Mouse (Mus musculus) midbrain, embryonic 10.5 days (tissue): Measurements from ENCODE around the gene Ccdc88c. TPM values are rescaled to one million over a fixed set of nuclear protein-coding genes. Genes with fewer than 3 reads are reported as not detected.

Experiments
- DNase-seq: peaks from one replicate; pipeline ENCODE4 v3.0.0-alpha.2; 2017; ENCODE audit warnings: low spot score
- H3K27ac ChIP-seq: fragments of 300-500 bp; sonication (generic); replicated peaks from 2 replicates; pipeline ENCODE4 v1.5.1; 2016; ENCODE audit warnings: mild to moderate bottlenecking
- H3K27me3 ChIP-seq: fragments of 300-500 bp; sonication (generic); 2 replicates; pipeline ENCODE4 v1.6.1; 2016; ENCODE audit warnings: low read depth, mild to moderate bottlenecking; ENCODE audit not compliant: poor library complexity, severe bottlenecking
- H3K36me3 ChIP-seq: fragments of 300-500 bp; sonication (generic); 2 replicates; pipeline ENCODE4 v1.6.1; 2016; ENCODE audit warnings: mild to moderate bottlenecking, moderate library complexity
- H3K4me1 ChIP-seq: fragments of 300-500 bp; sonication (generic); 2 replicates; pipeline ENCODE4 v1.6.1; 2016
- H3K4me3 ChIP-seq: fragments of 300-500 bp; sonication (generic); 2 replicates; pipeline ENCODE4 v1.5.1; 2016; ENCODE audit warnings: mild to moderate bottlenecking, moderate library complexity
- H3K9me3 ChIP-seq: fragments of 300-500 bp; sonication (generic); replicated peaks from 2 replicates; pipeline ENCODE4 v1.6.1; 2016; ENCODE audit warnings: mild to moderate bottlenecking
- WGBS: fragments of 180-500 bp; shearing (Covaris S2); methylation state at CpG from one replicate; pipeline ENCODE4 v1.1.7; 2016; 5-methylcytosine and 5-hydroxymethylcytosine counted together
- polyA plus RNA-seq: library from polyadenylated mRNA; unstranded; fragments of >200 nt; fragmentation: Nextera tagmentation; extraction: Ambion mirVana; gene quantifications from 2 replicates; pipeline ENCODE4 v1.2.1, GENCODE M21; 2016

The Ccdc88c gene
- polyA plus RNA-seq, 1 experiment from 2014 or later, result 14.8 TPM

DNA sequence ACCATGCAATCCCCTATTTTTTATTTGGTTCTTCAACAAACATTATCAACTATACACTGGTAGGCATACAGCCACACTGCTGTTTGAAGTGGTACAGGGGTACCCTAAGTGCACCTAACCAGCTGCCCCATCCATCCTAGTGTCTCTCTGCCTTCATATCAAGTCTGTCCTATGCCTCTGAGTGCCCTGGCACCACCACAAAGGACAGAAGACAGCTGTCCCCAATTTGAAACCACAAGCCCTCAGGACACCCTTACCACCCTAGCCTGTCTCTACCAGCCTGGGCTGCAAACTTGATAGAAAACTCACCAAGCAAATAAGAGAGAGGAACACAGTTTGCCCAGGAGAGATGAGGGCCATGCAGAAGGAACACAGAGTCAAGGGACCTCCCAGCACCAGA is 51.3 kb downstream of the Ccdc88c start:
- no peaks in the 10 kb centered on the region for H3K9me3 ChIP-seq
- peaks cover 53% of the 10 kb centered on the region for H3K36me3 ChIP-seq
- DNase-seq, result no peak
- no peak overlapping the region for H3K27ac ChIP-seq
- H3K4me1 ChIP-seq, result peaks cover 36% of the 10 kb centered on the region
- no peaks in the 10 kb centered on the region for H3K27me3 ChIP-seq
- no peak overlapping the region for H3K4me3 ChIP-seq

DNA sequence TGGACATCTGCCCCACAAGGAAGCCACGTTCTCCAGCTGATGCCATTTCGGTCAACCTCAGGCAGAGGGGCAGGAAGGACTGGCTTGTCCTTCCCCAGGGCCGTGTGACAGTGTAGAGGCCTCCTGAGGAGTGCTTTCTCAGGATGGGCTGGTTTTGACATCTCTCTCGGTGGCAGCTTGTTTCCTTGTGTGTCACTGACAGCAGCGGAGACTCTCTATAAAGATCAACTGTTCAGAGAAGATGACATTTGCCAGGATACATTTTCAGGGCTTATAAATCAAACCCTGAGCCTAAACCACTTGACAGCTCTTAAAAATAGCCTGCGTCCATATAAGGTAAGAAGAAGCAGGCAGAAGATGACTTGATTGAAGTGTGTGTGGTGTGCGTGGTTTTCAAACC is 59.0 kb downstream of the Ccdc88c start:
- Histone ChIP-seq H3K36me3 (peaks cover 66% of the 10 kb centered on the region), H3K4me3 (no peak overlapping the region), H3K27ac (no peak overlapping the region), H3K27me3 (0 out of 2 replicates have a peak, but pooled peaks cover 5% of the 10 kb centered on the region), H3K9me3 (no peaks in the 10 kb centered on the region), H3K4me1 (no peaks in the 10 kb centered on the region)
- no peak for DNase-seq
- WGBS, result 87% methylated on average over 7 of the region's 7 CpGs

GRCm38 (mm10) chr12:100967383-100967782 is 61.5 kb downstream of the Ccdc88c start:
- Histone ChIP-seq H3K4me1 (no peaks in the 10 kb centered on the region), H3K36me3 (peaks cover 75% of the 10 kb centered on the region), H3K4me3 (no peak overlapping the region), H3K9me3 (no peaks in the 10 kb centered on the region), H3K27ac (peak overlapping the region; percentile 42), H3K27me3 (0 out of 2 replicates have a peak, but pooled peaks cover 5% of the 10 kb centered on the region)
- 94% methylated on average over 12 of the region's 12 CpGs for WGBS
- DNase-seq, result no peak

- no peak for DNase-seq
- Histone ChIP-seq H3K27ac (no peak overlapping the region), H3K4me3 (no peak overlapping the region), H3K36me3 (peaks cover 85% of the 10 kb centered on the region), H3K27me3 (0 out of 2 replicates have a peak, but pooled peaks cover 5% of the 10 kb centered on the region), H3K4me1 (no peaks in the 10 kb centered on the region), H3K9me3 (no peaks in the 10 kb centered on the region)
- 93% methylated on average over 9 of the region's 9 CpGs for WGBS
Measured at GRCm38 (mm10) chr12:100966253-100966652, 62.6 kb downstream of the Ccdc88c start.

DNA sequence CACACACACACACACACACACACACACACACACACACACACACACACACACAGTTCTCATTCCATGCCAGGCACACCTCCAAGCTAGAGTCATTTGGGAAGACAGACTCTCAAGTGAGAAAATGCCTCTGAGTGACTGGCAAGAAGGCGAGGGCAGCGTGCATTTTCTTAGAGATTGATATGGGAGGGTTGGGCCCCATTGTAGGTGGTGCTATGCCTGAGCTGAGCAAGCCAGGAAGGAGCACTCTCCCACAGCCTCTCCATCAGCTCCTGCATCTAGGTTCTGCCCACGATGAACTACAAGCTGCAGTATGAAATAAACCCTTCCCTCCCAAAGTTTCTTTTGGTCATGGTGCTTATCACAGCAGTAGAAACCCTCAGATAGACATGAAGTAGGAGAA is 63.6 kb downstream of the Ccdc88c start:
- Histone ChIP-seq H3K4me1 (no peaks in the 10 kb centered on the region), H3K27ac (no peak overlapping the region), H3K4me3 (no peak overlapping the region), H3K36me3 (peaks cover 92% of the 10 kb centered on the region), H3K9me3 (no peaks in the 10 kb centered on the region), H3K27me3 (0 out of 2 replicates have a peak, but pooled peaks cover 5% of the 10 kb centered on the region)
- WGBS, result 86% methylated on average over 3 of the region's 3 CpGs
- DNase-seq, result no peak

DNA sequence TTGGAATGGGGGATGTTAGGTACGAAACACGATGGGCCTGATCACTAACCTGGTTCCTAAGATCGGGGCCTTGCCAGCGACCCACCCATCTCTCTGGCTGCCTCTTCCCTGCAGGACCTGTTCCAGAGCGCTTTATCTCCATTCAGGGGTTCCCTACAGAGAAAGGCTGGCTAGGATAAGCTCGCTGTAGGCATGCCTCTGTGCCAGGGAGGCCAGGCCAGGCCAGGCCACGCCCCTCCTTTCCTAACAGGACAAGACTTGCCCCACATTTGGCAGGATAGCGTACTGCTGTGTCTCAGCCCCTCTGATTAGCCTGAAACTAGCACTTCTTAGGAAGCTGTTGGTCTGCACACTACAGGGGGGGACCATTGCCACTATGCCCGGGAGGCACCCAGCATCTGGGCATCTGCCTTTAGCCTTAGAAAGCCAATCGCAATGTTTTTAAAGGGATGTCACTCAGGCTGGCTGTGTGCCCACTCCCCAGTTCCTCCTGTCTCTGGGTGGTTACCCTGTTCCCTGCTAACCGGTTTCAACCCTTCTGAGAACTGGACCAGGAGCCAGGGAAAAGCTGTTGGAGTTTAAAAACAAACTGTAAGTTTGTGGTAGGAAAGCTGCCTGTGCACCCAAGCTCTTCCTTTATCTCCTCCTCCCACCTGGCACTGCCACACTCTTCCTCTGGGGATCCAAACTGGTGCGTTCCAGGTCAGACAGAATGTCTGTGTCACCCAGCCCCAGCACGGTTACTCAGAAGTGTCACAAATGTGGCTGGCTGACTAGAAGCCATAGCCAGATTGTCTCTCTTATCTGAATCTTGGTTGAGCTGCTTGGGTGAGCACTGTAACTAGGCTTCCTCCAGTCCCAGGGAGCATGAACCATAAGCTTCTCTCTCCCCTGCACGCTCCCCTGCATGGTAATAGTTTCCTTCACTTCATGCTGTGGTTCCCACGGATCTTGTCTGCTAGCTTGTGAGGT is 69.9 kb downstream of the Ccdc88c start:
- Histone ChIP-seq H3K4me1 (peaks cover 34% of the 10 kb centered on the region), H3K27ac (peak overlapping the region; percentile 71; the same call in 1 of the 2 replicates), H3K36me3 (peaks cover 63% of the 10 kb centered on the region), H3K4me3 (no peak overlapping the region), H3K9me3 (no peaks in the 10 kb centered on the region), H3K27me3 (peaks cover 12% of the 10 kb centered on the region; the same call in 1 of the 2 replicates)
- WGBS, result 69% methylated on average over 15 of the region's 15 CpGs
- DNase-seq, result no peak

- no peaks in the 10 kb centered on the region for H3K9me3 ChIP-seq
- peak; percentile 82 for DNase-seq
- H3K4me3 ChIP-seq, result no peak overlapping the region; the same call in 1 of the 2 replicates
- H3K36me3 ChIP-seq, result peaks cover 63% of the 10 kb centered on the region
- H3K27me3 ChIP-seq, result peaks cover 12% of the 10 kb centered on the region; the same call in 1 of the 2 replicates
- H3K27ac ChIP-seq, result peak overlapping the region; percentile 71
- 16% methylated on average over 5 of the region's 5 CpGs for WGBS
- peaks cover 41% of the 10 kb centered on the region for H3K4me1 ChIP-seq
Measured at GRCm38 (mm10) chr12:100958006-100958405, 70.8 kb downstream of the Ccdc88c start.

DNA sequence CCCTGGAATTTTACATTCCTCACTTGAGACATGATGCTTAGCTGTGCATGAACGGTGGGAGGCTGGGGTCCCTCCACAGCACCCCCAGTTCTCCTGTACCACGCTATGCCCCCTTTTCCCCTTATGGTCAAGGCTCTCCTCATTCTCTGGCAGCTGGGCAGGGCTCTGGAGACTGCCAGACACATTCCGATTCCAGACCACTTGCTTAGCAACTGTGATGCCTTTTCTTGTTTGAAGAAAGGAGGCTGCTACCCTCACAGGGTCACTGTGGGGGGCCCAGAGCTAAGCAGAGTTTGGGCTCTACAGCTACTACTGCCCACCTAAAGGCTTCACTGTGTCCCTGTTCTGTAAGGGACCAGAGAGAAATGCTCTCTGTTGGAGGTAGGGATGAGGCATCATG is 71.6 kb downstream of the Ccdc88c start:
- Histone ChIP-seq H3K9me3 (no peaks in the 10 kb centered on the region), H3K27me3 (peaks cover 12% of the 10 kb centered on the region; the same call in 1 of the 2 replicates), H3K4me3 (no peak overlapping the region; the same call in 1 of the 2 replicates), H3K27ac (peak overlapping the region; percentile 71), H3K4me1 (peaks cover 48% of the 10 kb centered on the region), H3K36me3 (peaks cover 63% of the 10 kb centered on the region)
- WGBS, result 55% methylated on average over 3 of the region's 3 CpGs
- DNase-seq, result peak; percentile 33

- Histone ChIP-seq H3K9me3 (no peaks in the 10 kb centered on the region), H3K4me3 (no peak overlapping the region; the same call in 1 of the 2 replicates), H3K4me1 (peaks cover 50% of the 10 kb centered on the region), H3K27me3 (peaks cover 12% of the 10 kb centered on the region; the same call in 1 of the 2 replicates), H3K36me3 (peaks cover 60% of the 10 kb centered on the region), H3K27ac (peak overlapping the region; percentile 71)
- WGBS, result 45% methylated on average over 4 of the region's 4 CpGs
- DNase-seq, result no peak
Measured at GRCm38 (mm10) chr12:100956825-100957224, 72.0 kb downstream of the Ccdc88c start.

DNA sequence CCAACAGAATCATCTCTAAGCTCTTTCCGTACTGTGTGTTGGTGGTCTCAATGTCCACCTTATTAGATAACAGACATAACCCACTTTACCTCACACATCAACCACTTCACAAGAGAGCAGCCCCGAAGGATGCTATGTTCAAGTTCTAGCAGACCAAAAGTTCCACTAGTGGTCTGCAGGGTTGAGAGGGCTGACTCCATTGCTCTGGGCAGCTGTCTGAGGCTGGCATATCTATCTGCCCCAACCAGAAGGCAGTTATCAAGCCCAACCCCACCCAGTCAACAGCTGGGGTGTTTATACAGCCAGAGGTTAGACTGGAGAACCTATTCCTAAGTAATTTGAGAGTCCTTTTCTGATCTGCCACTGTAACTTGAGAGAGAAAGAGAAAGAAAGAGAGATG is 72.8 kb downstream of the Ccdc88c start:
- no peak overlapping the region for H3K4me3 ChIP-seq
- H3K9me3 ChIP-seq, result no peaks in the 10 kb centered on the region
- DNase-seq, result no peak
- peaks cover 50% of the 10 kb centered on the region for H3K4me1 ChIP-seq
- WGBS, result 83% methylated on average over 2 of the region's 2 CpGs
- H3K27ac ChIP-seq, result peak overlapping the region; percentile 71; the same call in 1 of the 2 replicates
- H3K36me3 ChIP-seq, result peaks cover 62% of the 10 kb centered on the region
- peaks cover 12% of the 10 kb centered on the region; the same call in 1 of the 2 replicates for H3K27me3 ChIP-seq

DNA sequence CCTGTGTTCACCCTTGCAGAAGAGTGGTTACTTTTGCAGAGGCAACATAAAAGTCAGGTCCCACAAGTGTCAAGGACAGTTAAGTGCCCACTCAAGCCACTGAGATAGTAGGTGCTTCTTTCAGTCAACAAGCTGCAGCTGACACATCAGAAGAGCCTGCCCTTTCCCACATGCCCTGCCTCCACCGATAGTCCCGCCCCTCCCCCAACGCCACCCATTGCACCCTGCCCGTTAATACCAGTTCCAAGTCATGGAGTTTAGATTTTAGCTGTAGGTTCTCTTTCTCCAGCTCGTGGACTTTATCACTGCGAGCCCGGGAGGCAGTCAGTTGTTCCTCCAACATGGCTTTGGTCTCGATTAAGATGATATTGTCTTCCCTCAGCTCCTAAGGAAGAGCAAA is 74.9 kb downstream of the Ccdc88c start:
- Histone ChIP-seq H3K27ac (no peak overlapping the region), H3K4me1 (peaks cover 50% of the 10 kb centered on the region), H3K36me3 (peaks cover 67% of the 10 kb centered on the region), H3K27me3 (peaks cover 12% of the 10 kb centered on the region; the same call in 1 of the 2 replicates), H3K9me3 (no peaks in the 10 kb centered on the region), H3K4me3 (no peak overlapping the region)
- WGBS, result 69% methylated on average over 8 of the region's 8 CpGs
- no peak for DNase-seq

- DNase-seq, result peak; percentile 73
- Histone ChIP-seq H3K27me3 (peaks cover 17% of the 10 kb centered on the region; the same call in 1 of the 2 replicates), H3K9me3 (no peaks in the 10 kb centered on the region), H3K36me3 (peaks cover 82% of the 10 kb centered on the region), H3K4me1 (peaks cover 34% of the 10 kb centered on the region), H3K4me3 (no peak overlapping the region), H3K27ac (peak overlapping the region; percentile 67)
- WGBS, result 46% methylated on average over 9 of the region's 9 CpGs
Measured at GRCm38 (mm10) chr12:100952193-100952931, 76.5 kb downstream of the Ccdc88c start.
